Mouse (Mus musculus) bone marrow macrophage, adult 2 months (primary cell): ENCODE measurements around the gene Cldn13. TPM values are rescaled to one million over a fixed set of nuclear protein-coding genes. Genes with fewer than 3 reads are reported as not detected.
"Not testable (repeated sequence)": the region's sequence is repeated elsewhere in the genome, so short reads cannot be mapped to it uniquely, and the experiment has no call there.

Experiments used
- H3K27ac ChIP-seq: 2 replicates; pipeline ENCODE4 v1.5.1; 2012; ENCODE audit warnings: low read depth, low read length; ENCODE audit not compliant: insufficient read depth
- H3K4me1 ChIP-seq: 2 replicates; pipeline ENCODE4 v1.6.1; 2012; ENCODE audit warnings: low read length; ENCODE audit not compliant: control insufficient read depth, insufficient read depth
- H3K4me3 ChIP-seq: 2 replicates; pipeline ENCODE4 v1.5.1; 2012; ENCODE audit warnings: mild to moderate bottlenecking, low read length, moderate library complexity; ENCODE audit not compliant: insufficient read depth
- CTCF ChIP-seq: IDR thresholded peaks from 2 replicates; pipeline ENCODE4 v1.5.1; 2012; ENCODE audit warnings: low read depth, mild to moderate bottlenecking, low read length, moderate library complexity
- POLR2A ChIP-seq: IDR thresholded peaks from 2 replicates; pipeline ENCODE4 v1.6.1; 2012; ENCODE audit warnings: mild to moderate bottlenecking, low read depth, low read length, borderline replicate concordance
- polyA plus RNA-seq: library from polyadenylated mRNA; stranded (reverse); fragments of >200 nt; gene quantifications from 2 replicates; pipeline ENCODE4 v1.2.4, GENCODE M21; 2012; ENCODE audit not compliant: missing spikeins, insufficient read depth, insufficient read length

Cldn13 gene
- polyA plus RNA-seq: not detected in 2 replicates

GRCm38 (mm10) chr5:134915311-134915710 is at the start of gene Cldn13:
TSS of gene Cldn13 (minus strand) at chr5:134915526.
- TF ChIP-seq POLR2A (no peak), CTCF (no peak)
- H3K4me1 ChIP-seq: no peaks in the 10 kb centered on the region
- H3K27ac ChIP-seq: no peak within 1 kb of the TSS
- no peak within 1 kb of the TSS for H3K4me3 ChIP-seq

GRCm38 (mm10) chr5:134964655-134965054 is 49.3 kb upstream of the Cldn13 start:
- H3K4me3 ChIP-seq, H3K27ac ChIP-seq: not testable (repeated sequence)
- peaks cover 17% of the 10 kb centered on the region for H3K4me1 ChIP-seq

GRCm38 (mm10) chr5:134963546-134963945 is 48.2 kb upstream of the Cldn13 start:
- Histone ChIP-seq H3K27ac (no peak overlapping the region), H3K4me3 (no peak overlapping the region), H3K4me1 (peaks cover 25% of the 10 kb centered on the region)
- TF ChIP-seq CTCF (no peak), POLR2A (no peak)

- TF ChIP-seq POLR2A (no peak), CTCF (no peak)
- Histone ChIP-seq H3K4me3 (no peak overlapping the region), H3K27ac (no peak overlapping the region), H3K4me1 (peaks cover 40% of the 10 kb centered on the region)
Observed at GRCm38 (mm10) chr5:134961519-134961918, 46.2 kb upstream of the Cldn13 start.

- TF ChIP-seq CTCF: no peak
- TF ChIP-seq POLR2A: no peak
- H3K4me1 ChIP-seq: peaks cover 41% of the 10 kb centered on the region
- no peak overlapping the region for H3K4me3 ChIP-seq
- no peak overlapping the region for H3K27ac ChIP-seq
Observed at GRCm38 (mm10) chr5:134960430-134960829, 45.1 kb upstream of the Cldn13 start.

GRCm38 (mm10) chr5:134959114-134959513 is 43.8 kb upstream of the Cldn13 start:
- TF ChIP-seq CTCF (no peak), POLR2A (no peak)
- peak overlapping the region; percentile 41 for H3K27ac ChIP-seq
- peaks cover 41% of the 10 kb centered on the region for H3K4me1 ChIP-seq
- H3K4me3 ChIP-seq: no peak overlapping the region

GRCm38 (mm10) chr5:134955491-134955890 is 40.2 kb upstream of the Cldn13 start:
- TF ChIP-seq CTCF (no peak), POLR2A (no peak)
- H3K4me1 ChIP-seq: peaks cover 42% of the 10 kb centered on the region
- H3K4me3 ChIP-seq: no peak overlapping the region
- no peak overlapping the region for H3K27ac ChIP-seq

GRCm38 (mm10) chr5:134951053-134951884 is 35.9 kb upstream of the Cldn13 start:
- H3K4me1 ChIP-seq: peaks cover 13% of the 10 kb centered on the region; the same call in 1 of the 2 replicates
- no peak overlapping the region for H3K4me3 ChIP-seq
- no peak for TF ChIP-seq CTCF
- TF ChIP-seq POLR2A: no peak
- H3K27ac ChIP-seq: no peak overlapping the region

GRCm38 (mm10) chr5:134948085-134948439 is 32.7 kb upstream of the Cldn13 start:
- Histone ChIP-seq H3K4me3 (no peak overlapping the region), H3K4me1 (peaks cover 10% of the 10 kb centered on the region), H3K27ac (no peak overlapping the region)
- TF ChIP-seq POLR2A: no peak
- TF ChIP-seq CTCF: no peak

GRCm38 (mm10) chr5:134947420-134948084 is 32.2 kb upstream of the Cldn13 start:
- H3K4me3 ChIP-seq: no peak overlapping the region
- peaks cover 15% of the 10 kb centered on the region for H3K4me1 ChIP-seq
- no peak overlapping the region for H3K27ac ChIP-seq
- TF ChIP-seq CTCF: no peak
- TF ChIP-seq POLR2A: no peak

GRCm38 (mm10) chr5:134946857-134947255 is 31.5 kb upstream of the Cldn13 start, which contains the start of gene Cldn4:
TSS of gene Cldn4 (minus strand) at chr5:134946934.
- no peak within 1 kb of the TSS for H3K27ac ChIP-seq
- TF ChIP-seq POLR2A: no peak
- no peak for TF ChIP-seq CTCF
- no peak within 1 kb of the TSS for H3K4me3 ChIP-seq
- H3K4me1 ChIP-seq: peaks cover 17% of the 10 kb centered on the region
